Mouse (Mus musculus) ES-Bruce4 (cell line): ENCODE results near the gene Elovl6.

Experiments used
- CTCF ChIP-seq: IDR thresholded peaks from one replicate; pipeline ENCODE4 v1.8.1; 2011; ENCODE audit warnings: low read depth, low read length
- POLR2A ChIP-seq: IDR thresholded peaks from one replicate; pipeline ENCODE4 v1.8.1; 2011; ENCODE audit warnings: low read length; ENCODE audit not compliant: insufficient read depth

- no peak for TF ChIP-seq CTCF
- no peak for TF ChIP-seq POLR2A
Observed at GRCm38 (mm10) chr3:129537954-129538353, 5.8 kb downstream of the Elovl6 start.
